ENCODE assay signal across 8 mouse cellular contexts in the genomic region with DNA sequence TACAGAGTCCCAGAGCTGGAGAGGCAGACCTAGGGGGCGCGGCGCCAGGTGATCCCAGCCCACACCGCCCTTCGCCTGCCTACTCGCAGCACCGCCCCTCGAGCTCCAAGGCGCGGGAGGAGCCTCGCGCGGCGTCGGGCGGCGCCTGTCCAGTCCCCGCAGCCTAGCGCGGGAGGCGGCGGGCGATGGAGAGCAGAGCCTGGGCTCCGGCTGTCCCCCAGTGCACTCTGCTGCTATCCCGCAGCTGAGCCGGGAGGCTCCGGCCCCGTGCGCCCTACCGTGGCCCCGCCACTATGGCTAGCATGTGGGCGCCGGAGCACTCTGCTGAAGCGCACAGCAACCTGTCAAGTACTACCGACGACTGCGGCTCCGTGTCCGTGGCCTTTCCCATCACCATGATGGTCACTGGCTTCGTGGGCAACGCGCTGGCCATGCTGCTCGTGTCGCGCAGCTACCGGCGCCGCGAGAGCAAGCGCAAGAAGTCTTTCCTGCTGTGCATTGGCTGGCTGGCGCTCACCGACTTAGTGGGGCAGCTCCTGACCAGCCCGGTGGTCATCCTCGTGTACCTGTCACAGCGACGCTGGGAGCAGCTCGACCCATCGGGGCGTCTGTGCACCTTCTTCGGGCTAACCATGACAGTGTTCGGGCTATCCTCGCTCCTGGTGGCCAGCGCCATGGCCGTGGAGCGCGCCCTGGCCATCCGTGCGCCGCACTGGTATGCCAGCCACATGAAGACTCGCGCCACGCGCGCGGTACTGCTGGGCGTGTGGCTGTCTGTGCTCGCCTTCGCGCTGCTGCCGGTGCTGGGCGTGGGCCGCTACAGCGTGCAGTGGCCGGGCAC. TPM values are rescaled to one million over a fixed set of nuclear protein-coding genes. Genes with fewer than 3 reads are reported as not detected.
DNase-seq lines count a peak whose midpoint lies in the region; ATAC-seq and TF ChIP-seq lines count a peak whose summit lies in the region.

Gene Ptger3, plus strand, starts transcription at position 168 of the 841 bp plus-strand sequence.

- no peaks in the 10 kb centered on the region for H3K36me3 ChIP-seq in heart, embryonic 12.5 days
- no peaks in the 10 kb centered on the region for H3K36me3 ChIP-seq in kidney, embryonic 16.5 days (ENCODE audit: insufficient read depth, low read length)
- no peaks in the 10 kb centered on the region for H3K36me3 ChIP-seq in liver, embryonic 15.5 days (replicated peaks)
- H3K36me3 ChIP-seq in neural tube, embryonic 15.5 days, result no peaks in the 10 kb centered on the region

- H3K27ac ChIP-seq in cortical plate, adult 2 months (ENCODE audit: insufficient read depth, low read length), result no peak within 1 kb of the TSS
- H3K27ac ChIP-seq in heart, embryonic 12.5 days (ENCODE audit: poor library complexity, severe bottlenecking), result no peak within 1 kb of the TSS
- no peak within 1 kb of the TSS for H3K27ac ChIP-seq in kidney, embryonic 16.5 days (ENCODE audit: low read length)
- H3K27ac ChIP-seq in liver, embryonic 15.5 days (replicated peaks), result no peak within 1 kb of the TSS
- H3K27ac ChIP-seq in neural tube, embryonic 15.5 days (replicated peaks), result no peak within 1 kb of the TSS

- peak within 1 kb of the TSS; percentile 25 for H3K4me3 ChIP-seq in lung, adult 2 months (replicated peaks; ENCODE audit: extremely low read depth, low read depth, low read length)
- H3K4me3 ChIP-seq in cortical plate, adult 2 months (ENCODE audit: insufficient read depth, low read length), result peak within 1 kb of the TSS; percentile 62
- H3K4me3 ChIP-seq in heart, embryonic 12.5 days, result peak within 1 kb of the TSS; percentile 50
- peak within 1 kb of the TSS; percentile 56 for H3K4me3 ChIP-seq in kidney, embryonic 16.5 days (ENCODE audit: low read length)
- peak within 1 kb of the TSS; percentile 48 for H3K4me3 ChIP-seq in liver, embryonic 15.5 days (replicated peaks)
- H3K4me3 ChIP-seq in neural tube, embryonic 15.5 days (replicated peaks), result peak within 1 kb of the TSS; percentile 55

- under 1% methylated on average over 84 of the region's 84 CpGs for WGBS in lung, adult 2 months
- 2% methylated on average over 84 of the region's 84 CpGs for WGBS in heart, embryonic 12.5 days
- 2% methylated on average over 71 of the region's 84 CpGs for WGBS in kidney, embryonic 16.5 days
- under 1% methylated on average over 84 of the region's 84 CpGs for WGBS in liver, embryonic 15.5 days (ENCODE audit: insufficient replicate concordance)
- WGBS in neural tube, embryonic 15.5 days, result 1% methylated on average over 78 of the region's 84 CpGs

- no peaks in the 10 kb centered on the region for H3K4me1 ChIP-seq in lung, adult 2 months (ENCODE audit: control insufficient read depth, insufficient read depth, low read length)
- peaks cover 2% of the 10 kb centered on the region; the same call in 1 of the 2 replicates for H3K4me1 ChIP-seq in cortical plate, adult 2 months (ENCODE audit: control insufficient read depth, insufficient read depth, low read length)
- H3K4me1 ChIP-seq in heart, embryonic 12.5 days (replicated peaks), result peaks cover 14% of the 10 kb centered on the region
- peaks cover 11% of the 10 kb centered on the region; the same call in 1 of the 2 replicates for H3K4me1 ChIP-seq in kidney, embryonic 16.5 days (ENCODE audit: insufficient read depth, low read length)
- peaks cover 11% of the 10 kb centered on the region for H3K4me1 ChIP-seq in liver, embryonic 15.5 days (replicated peaks)
- H3K4me1 ChIP-seq in neural tube, embryonic 15.5 days, result peaks cover 16% of the 10 kb centered on the region

- no peak for TF ChIP-seq POLR2A in lung, adult 2 months (IDR thresholded peaks at IDR 0.05; ENCODE audit: borderline replicate concordance, extremely low read depth, low read depth, low read length)
- TF ChIP-seq POLR2A in cortical plate, adult 2 months (IDR thresholded peaks at IDR 0.05; ENCODE audit: extremely low read depth, insufficient read depth, low read length), result no peak

- H3K4me2 ChIP-seq in heart, embryonic 12.5 days, result peak within 1 kb of the TSS; percentile 87
- peak within 1 kb of the TSS; percentile 93 for H3K4me2 ChIP-seq in kidney, embryonic 16.5 days (replicated peaks; ENCODE audit: low read depth, low read length)
- peak within 1 kb of the TSS; percentile 72 for H3K4me2 ChIP-seq in liver, embryonic 15.5 days
- peak within 1 kb of the TSS; percentile 98 for H3K4me2 ChIP-seq in neural tube, embryonic 15.5 days

- no peak for DNase-seq in lung, adult 2 months
- DNase-seq in lung, postnatal 14 days, result no peak
- no peak for DNase-seq in spleen, postnatal 14 days (ENCODE audit: low spot score in 2 of 2)

- peaks cover 52% of the 10 kb centered on the region for H3K27me3 ChIP-seq in heart, embryonic 12.5 days (replicated peaks)
- peaks cover 40% of the 10 kb centered on the region for H3K27me3 ChIP-seq in kidney, embryonic 16.5 days (ENCODE audit: insufficient read depth, low read length)
- peaks cover 42% of the 10 kb centered on the region for H3K27me3 ChIP-seq in liver, embryonic 15.5 days
- H3K27me3 ChIP-seq in neural tube, embryonic 15.5 days (replicated peaks), result peaks cover 39% of the 10 kb centered on the region

- peak within 1 kb of the TSS; percentile 57 for H3K9ac ChIP-seq in heart, embryonic 12.5 days
- peak within 1 kb of the TSS; percentile 45 for H3K9ac ChIP-seq in kidney, embryonic 16.5 days (replicated peaks; ENCODE audit: low read length)
- H3K9ac ChIP-seq in liver, embryonic 15.5 days, result no peak within 1 kb of the TSS
- H3K9ac ChIP-seq in neural tube, embryonic 15.5 days (replicated peaks), result peak within 1 kb of the TSS; percentile 48

- no peak for TF ChIP-seq CTCF in lung, adult 2 months (IDR thresholded peaks at IDR 0.05; ENCODE audit: insufficient read depth, low read length)
- TF ChIP-seq CTCF in cortical plate, adult 2 months (IDR thresholded peaks at IDR 0.05; ENCODE audit: extremely low read depth, insufficient read depth, low read length), result no peak

- H3K9me3 ChIP-seq in heart, embryonic 12.5 days (replicated peaks), result no peaks in the 10 kb centered on the region
- H3K9me3 ChIP-seq in kidney, embryonic 16.5 days (ENCODE audit: low read length), result no peaks in the 10 kb centered on the region
- no peaks in the 10 kb centered on the region for H3K9me3 ChIP-seq in liver, embryonic 15.5 days (replicated peaks)
- no peaks in the 10 kb centered on the region for H3K9me3 ChIP-seq in neural tube, embryonic 15.5 days (replicated peaks)

- ATAC-seq in heart, embryonic 12.5 days (ENCODE audit: insufficient number of reproducible peaks, low FRiP score), result peak; percentile 60
- peak; percentile 88 for ATAC-seq in kidney, embryonic 16.5 days (ENCODE audit: low FRiP score, low TSS enrichment)
- ATAC-seq in liver, embryonic 15.5 days (ENCODE audit: insufficient read depth), result peak; percentile 58
- ATAC-seq in neural tube, embryonic 15.5 days (ENCODE audit: low FRiP score), result peak; percentile 86

RNA-seq across cellular contexts. Expression of gene Ptger3, which starts in this region (rescaled TPM):
- polyA plus RNA-seq in lung, adult 2 months (2012; rRNA removed), result 5.8 and 6.7 TPM in 2 replicates
- polyA plus RNA-seq in cortical plate, adult 2 months (2012; rRNA removed), result 2.2 and 2.8 TPM in 2 replicates
- 1.8 and 2.0 TPM in 2 replicates for polyA plus RNA-seq in heart, embryonic 12.5 days (2016; fragmentation: Nextera tagmentation; extraction: Ambion mirVana)
- polyA plus RNA-seq in kidney, embryonic 16.5 days (2015; fragmentation: Nextera tagmentation; extraction: Ambion mirVana), result 7.2 and 7.4 TPM in 2 replicates
- 2.3 and 2.8 TPM in 2 replicates for polyA plus RNA-seq in liver, embryonic 15.5 days (2015; fragmentation: Nextera tagmentation; extraction: Ambion mirVana)
- polyA plus RNA-seq in neural tube, embryonic 15.5 days (2015; fragmentation: Nextera tagmentation; extraction: Ambion mirVana), result 7.8 and 11.1 TPM in 2 replicates
